Mouse (Mus musculus) erythroblast, adult 5-6 weeks (primary cell): Measurements from ENCODE around the gene Olfr847. TPM values are rescaled to one million over a fixed set of nuclear protein-coding genes. Genes with fewer than 3 reads are reported as not detected.

Experiments used
- ATAC-seq: replicated peaks from 2 replicates; pipeline ENCODE4 v1.8.0; 2016; ENCODE audit warnings: moderate number of reproducible peaks, mild to moderate bottlenecking, moderate TSS enrichment, inconsistent platforms; ENCODE audit not compliant: poor library complexity, low FRiP score, severe bottlenecking
- total RNA-seq, 2 experiments: library from RNA; stranded (forward) in 1 of 2; stranded (reverse) in 1 of 2; fragments of 150-400 nt in 1 of 2; fragments of 200-764, 138-1000 nt in 1 of 2; gene quantifications; 2 replicates each; pipeline versions ENCODE4 v1.2.3 to v1.2.4; 2015 to 2017; ENCODE audit warnings: low replicate concordance in 2 of 2

The Olfr847 gene
- total RNA-seq (2015; ENCODE audit: low replicate concordance) (not detected in 2 replicates), total RNA-seq (2017; ENCODE audit: low replicate concordance) (not detected in 2 replicates)

- no peak for ATAC-seq
Measured at GRCm38 (mm10) chr9:19378569-19378968, at the start of gene Olfr847. Olfr847 (minus strand) TSS chr9:19378669.

- no peak for ATAC-seq
Measured at GRCm38 (mm10) chr9:19363905-19364304, 14.6 kb downstream of the Olfr847 start, which contains the start of gene Olfr846. Olfr846 (minus strand) TSS chr9:19364005.

- ATAC-seq: no peak
Measured at GRCm38 (mm10) chr9:19336157-19336556, 42.3 kb downstream of the Olfr847 start, which contains the start of gene Olfr845. Olfr845 (plus strand) TSS chr9:19336457.

Other genes starting within 250 kb of the Olfr847 start
- gene Olfr837, start 242.4 kb downstream of the Olfr847 start, total RNA-seq (2015; ENCODE audit: low replicate concordance): not detected in 2 replicates
- not detected in 2 replicates for gene Olfr837, start 242.4 kb downstream of the Olfr847 start, total RNA-seq (2017; ENCODE audit: low replicate concordance)
- 0.19 TPM in 1 of 2 replicates, not detected in the other for gene Olfr839-ps1, start 201.4 kb downstream of the Olfr847 start, total RNA-seq (2015; ENCODE audit: low replicate concordance)
- not detected in 2 replicates for gene Olfr839-ps1, start 201.4 kb downstream of the Olfr847 start, total RNA-seq (2017; ENCODE audit: low replicate concordance)
- gene Olfr843, start 126.7 kb downstream of the Olfr847 start, total RNA-seq (2015; ENCODE audit: low replicate concordance): not detected in 2 replicates
- not detected in 2 replicates for gene Olfr843, start 126.7 kb downstream of the Olfr847 start, total RNA-seq (2017; ENCODE audit: low replicate concordance)
- gene Olfr844, start 62.3 kb downstream of the Olfr847 start, total RNA-seq (2015; ENCODE audit: low replicate concordance): not detected in 2 replicates
- gene Olfr844, start 62.3 kb downstream of the Olfr847 start, total RNA-seq (2017; ENCODE audit: low replicate concordance): not detected in 2 replicates
- gene Olfr845, start 42.2 kb downstream of the Olfr847 start, total RNA-seq (2015; ENCODE audit: low replicate concordance): 0.21 TPM in 1 of 2 replicates, not detected in the other
- not detected in 2 replicates for gene Olfr845, start 42.2 kb downstream of the Olfr847 start, total RNA-seq (2017; ENCODE audit: low replicate concordance)
- gene Olfr846, start 14.7 kb downstream of the Olfr847 start, total RNA-seq (2015; ENCODE audit: low replicate concordance): not detected in 2 replicates
- gene Olfr846, start 14.7 kb downstream of the Olfr847 start, total RNA-seq (2017; ENCODE audit: low replicate concordance): 0.84 TPM in 1 of 2 replicates, not detected in the other
- gene Olfr849, start 61.6 kb upstream of the Olfr847 start, total RNA-seq (2015; ENCODE audit: low replicate concordance): not detected in 2 replicates
- gene Olfr849, start 61.6 kb upstream of the Olfr847 start, total RNA-seq (2017; ENCODE audit: low replicate concordance): not detected in 2 replicates
- not detected in 2 replicates for gene Olfr850, start 99.6 kb upstream of the Olfr847 start, total RNA-seq (2015; ENCODE audit: low replicate concordance)
- gene Olfr850, start 99.6 kb upstream of the Olfr847 start, total RNA-seq (2017; ENCODE audit: low replicate concordance): not detected in 2 replicates
- not detected in 2 replicates for gene Olfr851, start 114.6 kb upstream of the Olfr847 start, total RNA-seq (2015; ENCODE audit: low replicate concordance)
- not detected in 2 replicates for gene Olfr851, start 114.6 kb upstream of the Olfr847 start, total RNA-seq (2017; ENCODE audit: low replicate concordance)
- gene Olfr853, start 162.4 kb upstream of the Olfr847 start, total RNA-seq (2015; ENCODE audit: low replicate concordance): not detected in 2 replicates
- gene Olfr853, start 162.4 kb upstream of the Olfr847 start, total RNA-seq (2017; ENCODE audit: low replicate concordance): not detected in 2 replicates
- not detected in 2 replicates for gene Olfr854, start 188.7 kb upstream of the Olfr847 start, total RNA-seq (2015; ENCODE audit: low replicate concordance)
- gene Olfr854, start 188.7 kb upstream of the Olfr847 start, total RNA-seq (2017; ENCODE audit: low replicate concordance): not detected in 2 replicates
- not detected in 2 replicates for gene Olfr855, start 203.9 kb upstream of the Olfr847 start, total RNA-seq (2015; ENCODE audit: low replicate concordance)
- gene Olfr855, start 203.9 kb upstream of the Olfr847 start, total RNA-seq (2017; ENCODE audit: low replicate concordance): not detected in 2 replicates
- 1.3 and 2.3 TPM in 2 replicates for gene Zfp317, start 243.4 kb upstream of the Olfr847 start, total RNA-seq (2015; ENCODE audit: low replicate concordance)
- gene Zfp317, start 243.4 kb upstream of the Olfr847 start, total RNA-seq (2017; ENCODE audit: low replicate concordance): 3.8 and 4.7 TPM in 2 replicates